Mouse (Mus musculus) ovary, postnatal 36 days (tissue): ENCODE measurements around the gene Fer.

ENCODE experiments used
- DNase-seq: peaks from one replicate; pipeline ENCODE4 v3.0.0; 2022; ENCODE audit warnings: low spot score, mixed read lengths

The Fer gene

GRCm38 (mm10) chr17:64140063-64140850 lies 277.4 kb downstream of the Fer start:
- no peak for DNase-seq

GRCm38 (mm10) chr17:64141856-64142255 lies 279.0 kb downstream of the Fer start:
- DNase-seq: no peak

DNA sequence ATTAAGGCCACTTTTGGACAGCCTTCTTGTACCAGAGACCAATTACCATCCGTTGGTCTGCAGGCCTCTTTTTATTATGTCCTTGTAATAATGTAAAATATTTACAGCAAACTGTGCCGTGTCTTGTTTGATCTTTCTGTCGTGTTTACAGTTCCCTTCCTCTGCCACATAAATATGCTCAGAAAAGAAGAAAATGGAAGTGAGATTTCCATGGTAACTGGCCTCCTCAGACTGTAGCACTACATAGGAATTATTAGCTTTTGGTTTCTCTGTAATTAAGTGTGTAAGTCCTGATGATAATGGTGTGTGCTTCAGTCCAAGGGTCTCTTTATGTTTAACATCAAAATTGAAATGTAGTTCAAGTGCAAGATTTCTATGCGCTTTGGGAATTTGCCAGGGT lies 283.5 kb downstream of the Fer start:
- DNase-seq: no peak

- DNase-seq: no peak
These were observed 287.9 kb downstream of the Fer start for GRCm38 (mm10) chr17:64150717-64151116.

- no peak for DNase-seq
These were observed 304.9 kb downstream of the Fer start for GRCm38 (mm10) chr17:64167731-64168130.

- no peak for DNase-seq
These were observed 307.2 kb downstream of the Fer start for GRCm38 (mm10) chr17:64170019-64170418.

DNA sequence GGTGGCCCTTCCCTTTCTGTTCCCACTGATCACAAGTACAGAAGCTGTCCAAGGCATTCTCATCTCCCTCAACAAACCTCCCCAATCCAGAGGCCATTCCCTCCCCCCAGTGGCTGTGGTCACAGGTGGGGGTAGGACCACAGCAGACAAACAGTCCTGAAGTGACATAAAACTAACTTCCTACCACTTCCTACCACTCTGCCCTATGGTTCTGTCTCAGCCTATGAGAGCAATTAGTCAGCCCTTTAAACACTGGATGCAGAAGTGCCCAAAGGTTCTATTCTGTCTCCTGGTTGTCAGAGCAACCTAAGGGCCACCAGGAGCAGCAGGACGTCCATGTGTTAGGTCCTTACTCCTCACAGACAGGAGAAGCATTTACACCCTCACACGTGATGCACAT lies 309.6 kb downstream of the Fer start:
- DNase-seq: no peak

GRCm38 (mm10) chr17:64180546-64180945 lies 317.7 kb downstream of the Fer start:
- DNase-seq: no peak

- no peak for DNase-seq
These were observed 318.4 kb downstream of the Fer start for GRCm38 (mm10) chr17:64181291-64181690.

GRCm38 (mm10) chr17:64182599-64182998 lies 319.7 kb downstream of the Fer start:
- no peak for DNase-seq

GRCm38 (mm10) chr17:64183196-64183595 lies 320.3 kb downstream of the Fer start:
- DNase-seq: no peak
